In genomic region chr9:56158077-56158476, GRCm38 (mm10) we compare ENCODE assay signal across 18 mouse cellular contexts. TPM values are rescaled to one million over a fixed set of nuclear protein-coding genes. Genes with fewer than 3 reads are reported as not detected.
DNase-seq lines count a peak whose midpoint lies in the region; ATAC-seq and TF ChIP-seq lines count a peak whose summit lies in the region.
"Had no signal": no experiment of that assay in that cellular context is flagged by ENCODE, and none has a peak within 500 bp of the region (broad histone marks: within the 10 kb centered on the region; RNA-seq: fewer than 3 reads in every experiment).

No protein-coding gene starts in this region.

- peaks cover 39% of the 10 kb centered on the region for H3K4me1 ChIP-seq in hindbrain, embryonic 10.5 days (replicated peaks)
- H3K4me1 ChIP-seq in hindbrain, embryonic 12.5 days: peaks cover 29% of the 10 kb centered on the region
- H3K4me1 ChIP-seq in limb, embryonic 12.5 days (replicated peaks): peaks cover 32% of the 10 kb centered on the region
- peaks cover 26% of the 10 kb centered on the region for H3K4me1 ChIP-seq in limb, embryonic 10.5 days
- H3K4me1 ChIP-seq in intestine, embryonic 16.5 days (ENCODE audit: control insufficient read depth, insufficient read depth, low read length): peaks cover 18% of the 10 kb centered on the region
- H3K4me1 ChIP-seq in liver, embryonic 11.5 days (replicated peaks; ENCODE audit: control insufficient read depth, insufficient read depth, low read length): peaks cover 22% of the 10 kb centered on the region

- no peaks in the 10 kb centered on the region for H3K36me3 ChIP-seq in hindbrain, embryonic 10.5 days
- no peaks in the 10 kb centered on the region for H3K36me3 ChIP-seq in hindbrain, embryonic 12.5 days
- no peaks in the 10 kb centered on the region for H3K36me3 ChIP-seq in limb, embryonic 12.5 days
- no peaks in the 10 kb centered on the region for H3K36me3 ChIP-seq in limb, embryonic 10.5 days
- H3K36me3 ChIP-seq in intestine, embryonic 16.5 days (ENCODE audit: control insufficient read depth, insufficient read depth, low read length): no peaks in the 10 kb centered on the region
- no peaks in the 10 kb centered on the region for H3K36me3 ChIP-seq in myocyte (ENCODE audit: control insufficient read depth, insufficient read depth)
- H3K36me3 ChIP-seq in liver, embryonic 11.5 days (ENCODE audit: control insufficient read depth, insufficient read depth, low read length): no peaks in the 10 kb centered on the region
- H3K36me3 ChIP-seq: forebrain, embryonic 12.5 days; heart, embryonic 12.5 days; limb, embryonic 15.5 days had no signal

- H3K4me2 ChIP-seq in hindbrain, embryonic 12.5 days (replicated peaks): no peak overlapping the region
- peak overlapping the region; percentile 3 for H3K4me2 ChIP-seq in limb, embryonic 12.5 days
- no peak overlapping the region for H3K4me2 ChIP-seq in intestine, embryonic 16.5 days (ENCODE audit: low read depth, low read length)
- H3K4me2 ChIP-seq in myocyte (ENCODE audit: low read depth): peak overlapping the region; percentile 7
- H3K4me2 ChIP-seq in liver, embryonic 11.5 days: no peak overlapping the region
- H3K4me2 ChIP-seq: forebrain, embryonic 12.5 days; heart, embryonic 12.5 days; limb, embryonic 15.5 days had no signal

- no peak overlapping the region for H3K9ac ChIP-seq in hindbrain, embryonic 12.5 days
- no peak overlapping the region for H3K9ac ChIP-seq in limb, embryonic 12.5 days (replicated peaks)
- no peak overlapping the region for H3K9ac ChIP-seq in intestine, embryonic 16.5 days (ENCODE audit: low read depth, low read length)
- H3K9ac ChIP-seq in liver, embryonic 11.5 days (ENCODE audit: low read depth, low read length): no peak overlapping the region
- H3K9ac ChIP-seq: forebrain, embryonic 12.5 days; heart, embryonic 12.5 days; limb, embryonic 15.5 days had no signal

- H3K27ac ChIP-seq in hindbrain, embryonic 10.5 days: no peak overlapping the region
- no peak overlapping the region for H3K27ac ChIP-seq in hindbrain, embryonic 12.5 days
- H3K27ac ChIP-seq in limb, embryonic 12.5 days: no peak overlapping the region
- no peak overlapping the region for H3K27ac ChIP-seq in limb, embryonic 10.5 days
- H3K27ac ChIP-seq in intestine, embryonic 16.5 days (ENCODE audit: low read length): peak overlapping the region; percentile 32; the same call in 1 of the 2 replicates
- H3K27ac ChIP-seq in liver, embryonic 11.5 days (ENCODE audit: low read depth, low read length): no peak overlapping the region
- H3K27ac ChIP-seq: forebrain, embryonic 12.5 days; limb, embryonic 15.5 days had no signal

- ATAC-seq in hindbrain, embryonic 12.5 days (ENCODE audit: low FRiP score): no peak
- ATAC-seq in limb, embryonic 12.5 days (ENCODE audit: insufficient number of reproducible peaks, insufficient read depth, low FRiP score, low TSS enrichment, low read depth): no peak
- peak; percentile 50 for ATAC-seq in intestine, embryonic 16.5 days
- ATAC-seq in liver, embryonic 11.5 days (replicated peaks; ENCODE audit: low FRiP score): no peak

- H3K9me3 ChIP-seq in hindbrain, embryonic 10.5 days: no peaks in the 10 kb centered on the region
- H3K9me3 ChIP-seq in hindbrain, embryonic 12.5 days (replicated peaks): no peaks in the 10 kb centered on the region
- H3K9me3 ChIP-seq in limb, embryonic 12.5 days: no peaks in the 10 kb centered on the region
- H3K9me3 ChIP-seq in limb, embryonic 10.5 days (replicated peaks): no peaks in the 10 kb centered on the region
- H3K9me3 ChIP-seq in intestine, embryonic 16.5 days (ENCODE audit: control insufficient read depth, low read length): no peaks in the 10 kb centered on the region
- no peaks in the 10 kb centered on the region for H3K9me3 ChIP-seq in liver, embryonic 11.5 days (ENCODE audit: control insufficient read depth, low read length)
- H3K9me3 ChIP-seq: forebrain, embryonic 12.5 days; heart, embryonic 12.5 days; limb, embryonic 15.5 days had no signal

- no peak for TF ChIP-seq POLR2A in myocyte (IDR thresholded peaks at IDR 0.05; ENCODE audit: insufficient read length, low read depth)

- 0 out of 2 replicates have a peak, but pooled peaks cover 2% of the 10 kb centered on the region for H3K27me3 ChIP-seq in hindbrain, embryonic 10.5 days (ENCODE audit: insufficient read depth, poor library complexity, severe bottlenecking)
- H3K27me3 ChIP-seq in hindbrain, embryonic 12.5 days: no peaks in the 10 kb centered on the region
- no peaks in the 10 kb centered on the region for H3K27me3 ChIP-seq in limb, embryonic 12.5 days
- H3K27me3 ChIP-seq in limb, embryonic 10.5 days (ENCODE audit: low read depth, poor library complexity, severe bottlenecking): no peaks in the 10 kb centered on the region
- H3K27me3 ChIP-seq in intestine, embryonic 16.5 days (replicated peaks; ENCODE audit: control insufficient read depth, insufficient read depth, low read length): no peaks in the 10 kb centered on the region
- H3K27me3 ChIP-seq in myocyte (ENCODE audit: control insufficient read depth, insufficient read depth, insufficient read length): no peaks in the 10 kb centered on the region
- peaks cover 3% of the 10 kb centered on the region; the same call in 1 of the 2 replicates for H3K27me3 ChIP-seq in liver, embryonic 11.5 days (replicated peaks; ENCODE audit: control insufficient read depth, insufficient read depth, low read length)
- H3K27me3 ChIP-seq: forebrain, embryonic 12.5 days; heart, embryonic 12.5 days; limb, embryonic 15.5 days had no signal

- H3K4me3 ChIP-seq in hindbrain, embryonic 10.5 days: peak overlapping the region; percentile 18
- H3K4me3 ChIP-seq in hindbrain, embryonic 12.5 days: no peak overlapping the region
- no peak overlapping the region for H3K4me3 ChIP-seq in limb, embryonic 12.5 days (replicated peaks)
- H3K4me3 ChIP-seq in limb, embryonic 10.5 days: no peak overlapping the region
- no peak overlapping the region for H3K4me3 ChIP-seq in intestine, embryonic 16.5 days (ENCODE audit: low read length)
- H3K4me3 ChIP-seq in myocyte: no peak overlapping the region
- no peak overlapping the region for H3K4me3 ChIP-seq in liver, embryonic 11.5 days (ENCODE audit: low read depth, low read length)
- H3K4me3 ChIP-seq: forebrain, embryonic 12.5 days; heart, embryonic 12.5 days; limb, embryonic 15.5 days had no signal

- 84% methylated on average over 2 of the region's 2 CpGs for WGBS in hindbrain, embryonic 10.5 days
- WGBS in hindbrain, embryonic 12.5 days: 68% methylated on average over 2 of the region's 2 CpGs
- 76% methylated on average over 2 of the region's 2 CpGs for WGBS in limb, embryonic 12.5 days
- 86% methylated on average over 2 of the region's 2 CpGs for WGBS in limb, embryonic 10.5 days
- 40% methylated on average over 2 of the region's 2 CpGs for WGBS in intestine, embryonic 16.5 days
- 76% methylated on average over 2 of the region's 2 CpGs for WGBS in liver, embryonic 11.5 days

- no peak for DNase-seq in hindbrain, embryonic 10.5 days (ENCODE audit: low spot score)
- DNase-seq in limb, embryonic 10.5 days (ENCODE audit: low spot score): no peak
- no peak for DNase-seq in heart, adult 9 months (ENCODE audit: low spot score in 2 of 2)
- DNase-seq in liver, embryonic 11.5 days (ENCODE audit: low spot score): no peak
- DNase-seq: cerebellum, adult 18-20 months; cerebellum, postnatal 25 days; embryo, embryonic 11 days; heart, postnatal 36 days; lung, postnatal 14 days; right cerebral cortex, postnatal 14 days; thymus, adult 2 months had no signal

- H3K79me2 ChIP-seq in myocyte (ENCODE audit: control insufficient read depth, insufficient read depth): peaks cover 69% of the 10 kb centered on the region

- no peak overlapping the region for H3ac ChIP-seq in myocyte (ENCODE audit: control insufficient read depth, insufficient read length)

TF ChIP-seq in myocyte, 11 proteins besides CTCF, POLR2A, EP300 and RAD21:
- TF ChIP-seq MAX (IDR thresholded peaks at IDR 0.05; ENCODE audit: low read depth) (no peak), TCF12 (IDR thresholded peaks at IDR 0.05; ENCODE audit: insufficient read depth, poor library complexity, severe bottlenecking) (no peak), POLR2AphosphoS2 (IDR thresholded peaks at IDR 0.05; ENCODE audit: insufficient read length, low read depth) (no peak), TCF3 (IDR thresholded peaks at IDR 0.05; ENCODE audit: insufficient read length, low read depth) (no peak), CEBPB (IDR thresholded peaks at IDR 0.05; ENCODE audit: insufficient read depth, poor library complexity, severe bottlenecking) (no peak), SRF (IDR thresholded peaks at IDR 0.05; ENCODE audit: control insufficient read depth, insufficient read length, low read depth) (no peak), MYOD1 (IDR thresholded peaks at IDR 0.05; ENCODE audit: control insufficient read depth in 1 of 3, insufficient read length in 2 of 3, low read depth in 2 of 3) (no peak), MYOG (IDR thresholded peaks at IDR 0.05; ENCODE audit: control insufficient read depth in 1 of 3, insufficient read depth in 1 of 3, insufficient read length in 2 of 3, low read depth in 2 of 3) (no peak)

RNA-seq across cellular contexts. Expression of gene Tspan3, which starts 7.2 kb away (rescaled TPM):
- 546 and 562 TPM in 2 replicates for polyA plus RNA-seq in hindbrain, embryonic 10.5 days (2016; fragmentation: Nextera tagmentation; extraction: Ambion mirVana)
- 495 and 515 TPM in 2 replicates for polyA plus RNA-seq in hindbrain, embryonic 12.5 days (2016; fragmentation: Nextera tagmentation; extraction: Ambion mirVana)
- 424 and 455 TPM in 2 replicates for polyA plus RNA-seq in limb, embryonic 12.5 days (2016; fragmentation: Nextera tagmentation; extraction: Ambion mirVana)
- 410 and 450 TPM in 2 replicates for polyA plus RNA-seq in limb, embryonic 10.5 days (2016; fragmentation: Nextera tagmentation; extraction: Ambion mirVana)
- polyA plus RNA-seq in intestine, embryonic 16.5 days (2015; fragmentation: Nextera tagmentation; extraction: Ambion mirVana): 389 and 416 TPM in 2 replicates
- 135 TPM for polyA plus RNA-seq in myocyte (2012; fragmentation: generic; extraction: Trizol)
- polyA plus RNA-seq in liver, embryonic 11.5 days (2014; fragmentation: Nextera tagmentation; extraction: Ambion mirVana): 154 and 159 TPM in 2 replicates

Comparison
In these comparisons a context has a peak if more than half of its experiments do, and no peak if none do; other contexts are left out.
1. H3K4me2 ChIP-seq: peak in limb, embryonic 12.5 days (single experiment) and myocyte (single experiment); none in hindbrain, embryonic 12.5 days (single experiment), intestine, embryonic 16.5 days (single experiment) and liver, embryonic 11.5 days (single experiment).